Mouse (Mus musculus) forebrain, embryonic 10.5 days (tissue): ENCODE measurements around the gene Bloc1s6. TPM values are rescaled to one million over a fixed set of nuclear protein-coding genes. Genes with fewer than 3 reads are reported as not detected.

Experiments used
- DNase-seq: peaks from one replicate; pipeline ENCODE4 v3.0.0-alpha.2; 2017; ENCODE audit warnings: low spot score; ENCODE audit errors: extremely low spot score
- H3K27ac ChIP-seq: fragments of 300-500 bp; sonication (generic); 2 replicates; pipeline ENCODE4 v1.5.1; 2016; ENCODE audit warnings: mild to moderate bottlenecking
- H3K27me3 ChIP-seq: fragments of 300-500 bp; sonication (generic); 2 replicates; pipeline ENCODE4 v1.6.1; 2016; ENCODE audit warnings: mild to moderate bottlenecking; ENCODE audit not compliant: poor library complexity, severe bottlenecking
- H3K36me3 ChIP-seq: fragments of 300-500 bp; sonication (generic); replicated peaks from 2 replicates; pipeline ENCODE4 v1.6.1; 2016; ENCODE audit warnings: mild to moderate bottlenecking, moderate library complexity
- H3K4me1 ChIP-seq: fragments of 300-500 bp; sonication (generic); 2 replicates; pipeline ENCODE4 v1.6.1; 2016
- H3K4me3 ChIP-seq: fragments of 300-500 bp; sonication (generic); 2 replicates; pipeline ENCODE4 v1.5.1; 2016; ENCODE audit warnings: mild to moderate bottlenecking, moderate library complexity
- H3K9me3 ChIP-seq: fragments of 300-500 bp; sonication (generic); 2 replicates; pipeline ENCODE4 v1.6.1; 2016; ENCODE audit warnings: mild to moderate bottlenecking, moderate library complexity
- WGBS: fragments of 180-500 bp; shearing (Covaris S2); methylation state at CpG from one replicate; pipeline ENCODE4 v1.1.7; 2016; 5-methylcytosine and 5-hydroxymethylcytosine counted together
- polyA plus RNA-seq: library from polyadenylated mRNA; unstranded; fragments of >200 nt; fragmentation: Nextera tagmentation; extraction: Ambion mirVana; gene quantifications from 2 replicates; pipeline ENCODE4 v1.2.1, GENCODE M21; 2016

Gene Bloc1s6
- polyA plus RNA-seq, 1 experiment from 2014 or later: 70.8 TPM

DNA sequence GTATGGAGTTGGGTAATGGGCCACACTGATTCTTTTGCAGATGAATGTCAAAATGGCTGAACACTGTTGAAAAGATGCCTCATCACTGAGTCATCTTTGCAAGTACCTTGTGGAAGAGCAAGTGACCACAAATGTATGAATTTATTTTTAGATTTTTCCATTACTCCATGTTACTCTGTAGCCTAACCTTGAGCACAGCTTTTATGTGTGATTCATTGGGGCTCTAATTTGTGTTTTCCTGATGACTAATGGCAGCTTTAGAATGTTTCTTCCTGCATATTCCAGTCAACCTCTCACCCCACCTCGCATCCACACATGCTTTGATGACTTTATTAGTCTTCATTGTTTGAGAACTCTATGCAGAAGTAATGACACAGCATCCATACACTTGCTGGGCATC is 19.1 kb upstream of the Bloc1s6 start:
- Histone ChIP-seq H3K9me3 (no peaks in the 10 kb centered on the region), H3K4me1 (no peaks in the 10 kb centered on the region), H3K4me3 (no peak overlapping the region), H3K27me3 (no peaks in the 10 kb centered on the region), H3K36me3 (no peaks in the 10 kb centered on the region), H3K27ac (no peak overlapping the region)
- no peak for DNase-seq
- 83% methylated on average over 1 of the region's 1 CpGs for WGBS

DNA sequence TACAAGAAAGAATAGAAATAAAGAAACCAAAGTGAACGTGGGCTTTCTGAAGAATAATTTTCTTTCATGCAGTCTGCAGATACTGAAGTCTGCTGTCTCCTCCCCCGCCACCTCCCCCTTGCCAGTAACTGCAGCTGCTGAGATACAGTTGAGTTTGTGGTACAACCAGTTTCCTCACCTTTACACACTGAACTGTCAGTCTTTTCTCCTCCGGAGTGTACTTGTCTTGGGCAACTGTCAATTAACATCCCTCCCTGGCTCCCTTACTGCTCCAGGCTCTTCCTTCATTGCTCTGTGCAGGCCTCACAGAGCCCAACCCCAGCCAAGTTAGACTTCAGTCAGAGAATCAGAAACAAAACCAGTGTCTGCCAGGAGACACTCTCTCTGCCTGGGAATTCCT is 17.7 kb upstream of the Bloc1s6 start:
- no peak for DNase-seq
- Histone ChIP-seq H3K27me3 (no peaks in the 10 kb centered on the region), H3K4me1 (no peaks in the 10 kb centered on the region), H3K36me3 (no peaks in the 10 kb centered on the region), H3K9me3 (no peaks in the 10 kb centered on the region), H3K27ac (no peak overlapping the region), H3K4me3 (no peak overlapping the region)
- 82% methylated on average over 3 of the region's 3 CpGs for WGBS

DNA sequence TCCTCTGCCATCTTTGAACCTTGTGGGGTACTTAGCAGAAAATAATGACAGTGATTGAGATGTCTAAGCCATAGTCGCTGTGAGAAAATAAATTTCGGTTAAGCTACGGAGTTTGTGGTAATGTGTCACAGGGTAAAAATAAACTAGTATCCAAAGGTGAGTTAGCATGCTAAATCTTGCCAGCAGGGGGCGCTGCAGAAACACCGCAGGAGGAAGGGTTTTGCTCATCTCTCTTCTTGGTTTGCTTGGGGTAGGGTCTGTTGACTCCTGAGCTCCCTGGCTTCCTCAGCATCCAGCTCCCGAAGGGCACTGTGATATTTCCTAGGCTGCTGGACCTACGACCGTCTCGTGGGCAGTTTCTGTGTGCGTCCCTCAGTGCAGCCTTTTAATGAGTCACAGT is 12.7 kb upstream of the Bloc1s6 start:
- no peaks in the 10 kb centered on the region for H3K4me1 ChIP-seq
- no peaks in the 10 kb centered on the region for H3K27me3 ChIP-seq
- H3K27ac ChIP-seq: no peak overlapping the region
- H3K36me3 ChIP-seq: no peaks in the 10 kb centered on the region
- WGBS: 55% methylated on average over 10 of the region's 10 CpGs
- DNase-seq: peak; percentile 22
- H3K4me3 ChIP-seq: no peak overlapping the region
- H3K9me3 ChIP-seq: no peaks in the 10 kb centered on the region

DNA sequence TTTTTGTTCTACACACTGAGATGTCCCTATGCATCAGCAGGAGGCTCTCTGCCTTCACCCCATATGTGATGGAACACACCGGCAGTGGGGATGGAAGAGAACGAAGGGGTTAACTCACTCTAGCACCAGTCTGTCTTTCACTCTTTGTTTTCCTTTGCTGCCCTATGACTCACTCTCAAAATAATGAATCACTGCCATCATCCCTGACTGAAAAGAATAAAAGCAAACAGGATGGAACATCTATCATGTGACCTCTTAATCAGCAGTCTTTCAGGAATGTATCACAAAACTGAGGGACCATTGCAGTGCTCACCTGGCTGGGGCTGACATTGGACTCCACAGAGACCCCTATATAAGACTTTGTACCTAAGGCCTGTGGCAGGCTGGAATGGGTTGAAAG is 6.8 kb upstream of the Bloc1s6 start:
- Histone ChIP-seq H3K27me3 (peaks cover 12% of the 10 kb centered on the region), H3K4me3 (no peak overlapping the region), H3K36me3 (no peaks in the 10 kb centered on the region), H3K9me3 (no peaks in the 10 kb centered on the region), H3K27ac (no peak overlapping the region), H3K4me1 (no peaks in the 10 kb centered on the region)
- no peak for DNase-seq
- 86% methylated on average over 2 of the region's 2 CpGs for WGBS

DNA sequence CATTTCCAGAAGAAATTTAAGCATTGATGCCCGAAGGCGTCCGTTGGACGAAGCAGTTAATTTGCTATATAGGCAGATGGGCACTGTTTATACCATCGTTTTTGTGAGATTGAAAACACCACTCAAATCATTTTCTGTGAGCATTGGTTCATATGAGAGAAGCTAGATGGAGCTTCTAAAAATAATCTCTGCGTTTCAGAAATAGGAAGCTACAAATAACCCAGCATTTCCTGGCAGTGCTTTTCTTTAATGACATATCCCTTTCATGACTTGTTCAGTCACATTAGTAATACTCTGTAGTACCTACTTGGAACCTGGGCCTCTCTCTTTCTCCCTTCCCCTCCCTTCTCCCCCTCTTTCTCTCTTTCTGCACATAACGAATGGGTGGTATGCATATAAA is 720 bp downstream of the Bloc1s6 start:
- 35% methylated on average over 7 of the region's 7 CpGs for WGBS
- H3K4me1 ChIP-seq: peaks cover 15% of the 10 kb centered on the region

DNA sequence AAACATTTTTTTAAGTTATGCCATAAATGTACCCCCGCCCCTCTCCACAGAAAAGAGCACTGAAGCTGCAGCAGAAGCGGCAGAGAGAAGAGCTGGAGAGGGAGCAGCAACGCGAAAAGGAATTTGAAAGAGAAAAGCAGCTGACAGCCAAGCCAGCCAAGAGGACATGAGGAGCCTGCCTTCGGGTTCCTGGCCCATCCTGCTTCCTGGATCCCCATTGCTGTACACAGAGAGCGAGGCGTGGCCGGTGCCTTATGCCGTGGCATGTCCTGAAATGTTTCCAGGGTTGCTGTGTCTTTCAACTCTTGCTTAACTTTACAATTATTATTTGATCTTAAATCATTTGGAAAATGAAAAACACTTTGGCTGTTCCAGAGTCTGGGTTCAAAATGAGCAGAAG is 8.2 kb downstream of the Bloc1s6 start:
- H3K27me3 ChIP-seq: no peaks in the 10 kb centered on the region
- WGBS: 95% methylated on average over 9 of the region's 9 CpGs
- H3K4me3 ChIP-seq: no peak overlapping the region
- no peaks in the 10 kb centered on the region for H3K4me1 ChIP-seq
- DNase-seq: no peak
- peaks cover 57% of the 10 kb centered on the region for H3K36me3 ChIP-seq
- H3K27ac ChIP-seq: no peak overlapping the region
- H3K9me3 ChIP-seq: no peaks in the 10 kb centered on the region

More for the DNA sequence above, 720 bp downstream of the Bloc1s6 start:
- H3K27ac ChIP-seq: peak overlapping the region; percentile 93
- peaks cover 15% of the 10 kb centered on the region for H3K27me3 ChIP-seq
- no peaks in the 10 kb centered on the region for H3K9me3 ChIP-seq
- H3K36me3 ChIP-seq: peaks cover 9% of the 10 kb centered on the region; the same call in 1 of the 2 replicates
- DNase-seq: no peak
- H3K4me3 ChIP-seq: peak overlapping the region; percentile 78

DNA sequence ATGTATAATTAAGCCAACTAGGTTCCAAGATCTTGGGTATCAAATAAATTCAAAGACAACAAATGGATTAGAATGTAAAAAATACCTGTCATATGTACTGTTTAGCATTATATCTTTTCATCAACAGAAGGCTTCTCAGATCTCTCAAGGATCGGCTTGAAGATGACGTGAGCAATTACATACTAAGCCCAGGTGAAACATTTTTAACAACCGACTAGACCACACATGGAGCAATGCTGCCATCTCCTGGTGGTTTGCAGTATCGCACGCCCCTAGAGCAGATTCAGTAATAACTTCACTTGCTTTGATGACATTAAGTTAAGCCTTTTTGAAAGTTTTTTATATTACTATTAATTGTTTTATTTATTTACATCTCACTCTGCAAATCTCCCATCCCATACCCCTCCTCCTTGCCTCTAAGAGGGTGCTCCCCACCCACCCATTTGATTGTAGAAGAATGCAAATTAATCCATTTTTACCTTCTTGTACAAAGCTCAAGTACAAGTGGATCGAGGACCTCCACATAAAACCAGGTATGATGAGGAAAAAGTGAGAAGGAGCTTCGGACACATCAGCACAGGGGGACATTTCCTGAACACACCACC is 15.5 kb downstream of the Bloc1s6 start:
- H3K27ac ChIP-seq: no peak overlapping the region
- 0 out of 2 replicates have a peak, but pooled peaks cover 5% of the 10 kb centered on the region for H3K36me3 ChIP-seq
- no peaks in the 10 kb centered on the region for H3K9me3 ChIP-seq
- no peaks in the 10 kb centered on the region for H3K27me3 ChIP-seq
- WGBS: 25% methylated on average over 7 of the region's 7 CpGs
- H3K4me1 ChIP-seq: no peaks in the 10 kb centered on the region
- peak; percentile 71 for DNase-seq
- no peak overlapping the region for H3K4me3 ChIP-seq

DNA sequence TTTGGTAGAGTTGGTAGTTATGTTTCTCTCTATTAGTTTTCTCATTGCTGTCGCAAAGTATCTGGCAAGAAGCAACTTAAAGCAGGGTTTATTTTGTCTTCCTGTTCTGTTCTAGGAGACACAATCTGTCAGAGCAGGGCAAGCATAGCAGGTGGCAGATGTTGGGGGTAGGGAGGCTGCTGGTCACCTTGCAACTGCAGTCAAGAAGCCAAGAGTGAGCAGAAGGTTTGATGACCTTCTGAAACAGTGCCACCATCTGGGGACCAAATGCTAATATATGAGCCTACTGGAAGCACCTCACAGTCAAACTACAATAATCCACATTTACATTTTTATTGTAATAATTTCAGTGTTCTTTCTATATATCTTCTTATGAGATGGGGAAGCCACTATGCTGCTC is 21.5 kb downstream of the Bloc1s6 start:
- H3K9me3 ChIP-seq: no peaks in the 10 kb centered on the region
- no peak overlapping the region for H3K4me3 ChIP-seq
- no peaks in the 10 kb centered on the region for H3K36me3 ChIP-seq
- H3K27me3 ChIP-seq: peaks cover 23% of the 10 kb centered on the region
- H3K4me1 ChIP-seq: peaks cover under 1% of the 10 kb centered on the region; the same call in 1 of the 2 replicates
- no peak overlapping the region for H3K27ac ChIP-seq
- WGBS: 90% methylated on average over 1 of the region's 1 CpGs
- no peak for DNase-seq

DNA sequence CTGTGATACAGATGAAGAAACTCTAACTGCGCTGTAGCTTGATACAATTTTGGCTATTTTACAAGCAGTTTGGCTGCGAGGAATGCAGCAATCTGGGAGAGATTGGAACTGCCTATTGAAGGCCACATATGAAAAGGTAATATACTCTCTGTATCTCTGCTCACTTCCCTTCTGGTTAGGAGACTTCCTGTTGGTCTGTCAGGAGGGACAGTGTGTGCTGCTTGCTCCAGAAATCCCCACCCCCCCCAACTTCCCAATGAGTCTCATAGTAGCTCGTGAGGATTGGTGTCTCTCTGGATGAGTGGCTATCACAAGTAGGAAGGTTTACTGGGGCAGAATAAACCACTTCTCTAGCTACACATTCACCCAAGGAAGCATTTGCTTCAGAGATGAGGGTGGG is 24.7 kb downstream of the Bloc1s6 start:
- H3K27me3 ChIP-seq: peaks cover 48% of the 10 kb centered on the region
- H3K27ac ChIP-seq: no peak overlapping the region
- H3K9me3 ChIP-seq: no peaks in the 10 kb centered on the region
- WGBS: 78% methylated on average over 3 of the region's 3 CpGs
- DNase-seq: no peak
- H3K4me3 ChIP-seq: no peak overlapping the region
- peaks cover 10% of the 10 kb centered on the region for H3K4me1 ChIP-seq
- no peaks in the 10 kb centered on the region for H3K36me3 ChIP-seq

DNA sequence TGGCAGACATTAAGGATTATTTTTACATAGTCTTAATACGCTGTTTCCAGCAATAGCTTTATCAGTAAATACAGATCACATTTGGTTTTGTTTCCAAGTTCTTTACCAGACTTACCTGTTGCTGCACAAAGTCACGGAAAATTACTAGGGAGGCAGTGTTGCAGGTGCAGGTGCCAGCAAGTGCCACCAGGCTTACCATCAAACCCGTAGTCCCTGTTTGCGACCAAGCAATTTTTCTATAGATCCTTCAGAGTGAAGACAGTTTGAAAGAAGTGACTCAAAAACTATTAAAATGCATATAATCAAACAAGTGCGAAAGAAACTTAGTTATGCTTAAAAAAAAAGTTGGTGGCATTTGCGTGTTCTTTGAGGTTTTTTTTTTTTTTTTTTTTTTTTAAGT is 26.2 kb downstream of the Bloc1s6 start:
- Histone ChIP-seq H3K4me1 (peaks cover 10% of the 10 kb centered on the region), H3K4me3 (peak overlapping the region; percentile 64), H3K36me3 (no peaks in the 10 kb centered on the region), H3K27me3 (peaks cover 48% of the 10 kb centered on the region), H3K27ac (no peak overlapping the region), H3K9me3 (no peaks in the 10 kb centered on the region)
- no peak for DNase-seq
- WGBS: 50% methylated on average over 6 of the region's 6 CpGs

DNA sequence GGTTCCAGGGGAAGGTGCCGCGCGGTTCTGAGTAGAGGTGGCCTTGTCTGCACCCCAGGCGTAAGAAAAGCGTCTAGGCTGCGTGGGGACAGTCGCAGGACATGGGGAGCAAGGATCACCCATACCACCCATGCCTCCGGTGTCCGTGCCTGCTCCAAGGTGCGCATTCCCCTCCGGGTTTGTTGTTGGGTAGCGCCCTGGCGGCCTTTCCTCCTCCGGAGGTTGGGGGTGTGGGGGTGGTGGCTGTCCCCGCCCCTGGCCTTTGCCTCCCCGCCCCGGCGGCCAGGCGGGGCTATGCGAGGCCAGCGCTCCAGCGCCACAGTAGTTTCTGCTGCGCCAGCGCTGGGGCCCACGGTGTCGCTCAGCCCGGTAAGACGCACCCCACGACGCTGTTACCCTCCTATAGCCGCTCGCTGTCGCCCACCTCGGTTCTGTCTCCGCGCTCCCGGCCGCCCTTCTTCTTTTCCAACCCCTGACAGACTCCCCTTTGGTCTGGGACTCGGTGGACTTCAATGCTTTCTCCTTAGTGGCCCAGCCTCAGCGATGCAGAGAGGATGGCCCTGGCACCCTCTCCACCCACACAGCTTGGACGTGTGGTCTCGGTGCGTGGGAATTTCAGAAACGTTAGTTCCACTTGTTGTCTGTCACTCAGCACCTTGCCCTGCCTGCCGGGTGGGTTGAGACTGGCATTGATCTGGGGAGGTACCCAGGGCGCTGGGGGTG is 26.9 kb downstream of the Bloc1s6 start, which contains the start of gene Sqor:
Gene Sqor (plus strand): TSS at position 167 of the 723 bp plus-strand sequence.
- DNase-seq: peak; percentile 29
- H3K4me3 ChIP-seq: peak within 1 kb of the TSS; percentile 64
- H3K27me3 ChIP-seq: peaks cover 48% of the 10 kb centered on the region
- under 1% methylated on average over 46 of the region's 46 CpGs for WGBS
- H3K4me1 ChIP-seq: peaks cover 10% of the 10 kb centered on the region
- peak within 1 kb of the TSS; percentile 66 for H3K27ac ChIP-seq
- H3K9me3 ChIP-seq: no peaks in the 10 kb centered on the region
- H3K36me3 ChIP-seq: no peaks in the 10 kb centered on the region

DNA sequence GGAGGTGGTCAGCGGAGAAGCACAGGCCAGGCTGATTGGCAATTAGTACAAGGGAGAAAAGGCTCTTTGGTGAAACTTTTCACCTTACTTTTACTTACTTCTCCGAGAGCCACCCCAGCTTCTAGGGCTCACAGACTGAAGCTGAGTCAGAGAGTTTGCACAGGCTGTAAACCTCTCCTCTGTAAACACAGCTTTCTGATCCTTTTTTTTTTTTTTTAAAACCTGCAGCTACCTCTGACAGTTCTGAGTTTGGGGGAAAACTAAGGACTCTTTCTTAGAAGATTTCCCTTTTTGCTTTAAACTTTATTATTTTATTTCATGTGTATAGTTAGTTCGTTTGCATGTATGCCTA is 27.5 kb downstream of the Bloc1s6 start:
- Histone ChIP-seq H3K4me1 (peaks cover 10% of the 10 kb centered on the region), H3K27ac (no peak overlapping the region), H3K4me3 (peak overlapping the region; percentile 64), H3K9me3 (no peaks in the 10 kb centered on the region), H3K27me3 (peaks cover 48% of the 10 kb centered on the region), H3K36me3 (no peaks in the 10 kb centered on the region)
- no peak for DNase-seq
- 34% methylated on average over 3 of the region's 3 CpGs for WGBS

DNA sequence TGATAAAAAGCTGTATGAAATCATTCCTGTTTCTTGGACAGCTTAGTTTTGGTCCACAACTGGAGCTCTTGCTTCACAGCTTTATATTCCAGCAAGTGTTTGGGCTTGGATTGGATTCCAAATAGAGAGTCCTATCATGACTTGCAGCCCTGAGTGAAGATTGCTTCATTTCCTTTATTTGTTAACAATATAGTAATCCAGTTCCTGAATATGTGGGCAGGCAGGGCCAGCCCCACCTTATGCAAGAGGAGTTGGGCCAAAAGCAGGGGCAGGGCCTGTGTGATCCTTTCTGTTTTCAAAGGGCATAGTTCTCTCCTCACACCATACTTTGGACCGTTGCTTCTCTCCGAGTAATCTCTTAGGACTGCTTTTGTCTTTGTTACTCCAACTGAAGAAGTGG is 32.7 kb downstream of the Bloc1s6 start:
- H3K27ac ChIP-seq: no peak overlapping the region
- H3K4me1 ChIP-seq: no peaks in the 10 kb centered on the region
- no peaks in the 10 kb centered on the region for H3K9me3 ChIP-seq
- peaks cover 13% of the 10 kb centered on the region for H3K27me3 ChIP-seq
- DNase-seq: no peak
- WGBS: 89% methylated on average over 2 of the region's 2 CpGs
- H3K4me3 ChIP-seq: no peak overlapping the region
- H3K36me3 ChIP-seq: no peaks in the 10 kb centered on the region
